Mouse (Mus musculus): ENCODE results near the gene Fam243. TPM values are rescaled to one million over a fixed set of nuclear protein-coding genes. Genes with fewer than 3 reads are reported as not detected.

The Fam243 gene
- total and polyA plus RNA-seq, 3 experiments, result not detected

Other genes starting within 250 kb of the Fam243 start
- not detected in 2 replicates for gene Kcne2, start 29.1 kb downstream of the Fam243 start, total RNA-seq (2012; rRNA removed)
- under 1 TPM in 1 of 2 experiments, not detected in 1; 0.06 TPM for gene Kcne2, start 29.1 kb downstream of the Fam243 start, polyA plus RNA-seq (2012; ENCODE audit: insufficient read depth in 1 of 2, insufficient read length in 2 of 2, low read depth in 1 of 2, low replicate concordance in 2 of 2, missing spikeins in 1 of 2)
- 70.3 and 84.7 TPM in 2 replicates for gene Smim11, start 20.2 kb downstream of the Fam243 start, total RNA-seq (2012; rRNA removed)
- 10 to 100 TPM in 1 of 2 experiments, not detected in 1; 81.5 TPM for gene Smim11, start 20.2 kb downstream of the Fam243 start, polyA plus RNA-seq (2012; ENCODE audit: insufficient read depth in 1 of 2, insufficient read length in 2 of 2, low read depth in 1 of 2, low replicate concordance in 2 of 2, missing spikeins in 1 of 2)
- not detected in 2 replicates for gene Kcne1, start 38.0 kb upstream of the Fam243 start, total RNA-seq (2012; rRNA removed)
- gene Kcne1, start 38.0 kb upstream of the Fam243 start, polyA plus RNA-seq (2012; ENCODE audit: insufficient read depth in 1 of 2, insufficient read length in 2 of 2, low read depth in 1 of 2, low replicate concordance in 2 of 2, missing spikeins in 1 of 2), result not detected
- gene Rcan1, start 149.4 kb upstream of the Fam243 start, total RNA-seq (2012; rRNA removed), result 7.5 and 9.5 TPM in 2 replicates
- 10 to 100 TPM in 1 of 2 experiments, not detected in 1; 14.6 TPM for gene Rcan1, start 149.4 kb upstream of the Fam243 start, polyA plus RNA-seq (2012; ENCODE audit: insufficient read depth in 1 of 2, insufficient read length in 2 of 2, low read depth in 1 of 2, low replicate concordance in 2 of 2, missing spikeins in 1 of 2)
- not detected in 2 replicates for gene Clic6, start 164.3 kb upstream of the Fam243 start, total RNA-seq (2012; rRNA removed)
- gene Clic6, start 164.3 kb upstream of the Fam243 start, polyA plus RNA-seq (2012; ENCODE audit: insufficient read depth in 1 of 2, insufficient read length in 2 of 2, low read depth in 1 of 2, low replicate concordance in 2 of 2, missing spikeins in 1 of 2), result not detected

Measured in MEL (cell line).